Mouse (Mus musculus) cerebellum, adult 9-10 months (tissue): Measurements from ENCODE around the gene Kcne1.

Source experiments
- DNase-seq: peaks from one replicate; pipeline ENCODE4 v3.0.0; 2022

Gene Kcne1

DNA sequence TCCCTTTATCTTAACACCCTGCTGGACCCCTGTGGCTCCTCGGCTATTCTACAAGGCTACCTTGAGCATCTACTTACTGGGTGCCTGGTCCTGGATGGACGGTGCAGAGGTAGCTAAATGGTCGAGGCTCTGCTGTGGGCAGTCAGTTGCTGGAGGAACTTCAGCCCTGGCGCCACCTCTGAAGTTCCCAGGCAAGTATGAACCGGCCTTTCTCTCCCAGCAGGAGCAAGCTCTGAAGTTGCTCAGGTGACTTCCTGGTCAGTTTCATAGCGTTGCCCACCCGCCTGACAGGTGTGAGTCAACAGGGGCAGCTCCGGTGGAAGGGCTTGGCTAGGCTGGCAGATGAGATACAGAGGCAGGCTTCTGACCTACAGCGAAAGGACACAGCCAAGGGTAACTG lies at the start of gene Kcne1:
Gene Kcne1, minus strand, starts transcription at position 240 of the 400 bp plus-strand sequence.
- no peak for DNase-seq

GRCm38 (mm10) chr16:92407883-92408282 lies 48.6 kb upstream of the Kcne1 start:
- no peak for DNase-seq

GRCm38 (mm10) chr16:92404141-92404540 lies 44.9 kb upstream of the Kcne1 start:
- DNase-seq = no peak

DNA sequence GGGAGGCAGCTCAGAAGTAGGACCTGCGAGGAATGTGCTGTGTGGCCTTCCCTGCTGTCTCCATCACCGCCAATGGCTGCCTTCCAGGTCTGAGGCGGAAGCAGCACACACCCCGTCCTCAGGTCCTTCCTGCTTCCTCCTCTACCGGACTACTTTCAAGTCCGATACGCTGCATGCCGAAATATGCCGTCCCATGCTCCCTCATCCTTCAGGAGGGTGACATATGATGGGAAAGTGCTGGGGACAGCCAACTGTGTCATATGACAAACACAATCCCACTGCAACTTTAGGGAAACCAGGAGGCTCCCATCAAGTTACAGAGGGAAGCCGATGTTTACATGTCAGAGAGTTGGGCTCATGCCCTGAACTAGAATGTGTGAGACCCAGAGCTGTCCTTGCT lies 43.8 kb upstream of the Kcne1 start:
- no peak for DNase-seq

DNA sequence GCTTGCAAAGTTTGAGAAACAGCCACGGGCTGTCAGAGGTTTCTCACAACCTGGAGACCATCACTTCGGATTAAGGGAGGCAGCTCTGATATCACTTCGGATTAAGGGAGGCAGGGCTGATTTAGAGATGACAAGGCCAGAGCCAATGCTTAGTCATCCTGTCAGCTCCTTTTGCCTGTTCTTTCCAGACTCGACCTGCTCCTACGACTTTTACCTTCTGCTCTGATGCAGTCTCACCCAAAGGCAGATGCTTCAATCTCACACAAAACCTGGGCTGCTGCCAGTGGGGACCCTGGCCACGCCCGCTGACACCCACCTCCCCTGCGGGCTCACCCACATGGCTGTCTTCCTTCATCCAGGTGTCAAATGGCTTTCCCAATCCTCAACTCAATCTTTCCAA lies 42.9 kb upstream of the Kcne1 start:
- DNase-seq = no peak

GRCm38 (mm10) chr16:92401206-92401605 lies 41.9 kb upstream of the Kcne1 start:
- no peak for DNase-seq

GRCm38 (mm10) chr16:92399490-92400458 lies 40.5 kb upstream of the Kcne1 start:
- DNase-seq = peak; percentile 73

DNA sequence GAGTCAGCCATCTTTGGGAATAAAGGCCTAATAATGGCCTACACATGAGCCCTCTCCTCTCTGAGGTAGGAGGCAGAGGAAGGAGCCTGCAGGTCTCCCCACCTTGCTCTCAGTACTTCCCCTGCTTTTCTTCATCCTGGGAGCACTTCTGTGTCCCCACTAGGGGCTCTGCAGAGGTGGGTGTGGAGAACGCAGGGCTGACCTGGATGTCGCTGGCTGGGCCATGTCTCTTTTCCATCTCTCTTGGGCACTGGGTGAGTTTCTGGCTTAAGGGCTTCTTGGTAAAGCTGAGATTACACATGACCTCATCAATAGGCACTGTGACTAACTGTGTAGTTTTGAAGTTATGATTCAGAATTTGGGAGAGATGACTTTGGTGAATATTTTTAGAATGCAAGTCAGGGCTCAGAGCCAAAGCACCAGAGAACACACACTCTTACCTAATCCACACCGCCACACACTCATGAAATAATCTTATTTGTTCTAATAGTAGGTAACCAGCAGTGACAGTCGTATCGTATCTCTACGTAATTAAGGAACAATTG lies 39.4 kb upstream of the Kcne1 start:
- DNase-seq = no peak

GRCm38 (mm10) chr16:92397745-92398573 lies 38.7 kb upstream of the Kcne1 start:
- DNase-seq = no peak

DNA sequence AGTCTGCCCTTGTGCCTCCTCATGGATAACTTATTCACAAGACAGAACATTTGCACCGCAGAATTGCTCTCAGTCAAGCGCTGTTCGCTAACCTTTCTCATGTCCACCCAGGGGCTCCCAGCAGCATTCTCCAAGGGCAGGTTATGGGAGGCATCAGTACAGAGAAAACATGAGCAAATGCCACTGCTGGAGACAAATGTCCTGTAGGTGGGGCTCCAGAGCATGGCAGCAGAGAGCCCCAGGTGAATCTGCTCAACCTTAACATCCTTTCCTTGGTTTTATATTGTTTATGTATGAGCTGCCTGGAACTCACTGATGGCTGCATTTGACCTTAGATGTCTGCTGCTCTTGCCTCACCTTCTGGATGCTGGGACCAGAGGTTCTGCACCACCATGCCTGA lies 34.5 kb upstream of the Kcne1 start:
- no peak for DNase-seq

GRCm38 (mm10) chr16:92387692-92388091 lies 28.4 kb upstream of the Kcne1 start:
- DNase-seq = no peak

DNA sequence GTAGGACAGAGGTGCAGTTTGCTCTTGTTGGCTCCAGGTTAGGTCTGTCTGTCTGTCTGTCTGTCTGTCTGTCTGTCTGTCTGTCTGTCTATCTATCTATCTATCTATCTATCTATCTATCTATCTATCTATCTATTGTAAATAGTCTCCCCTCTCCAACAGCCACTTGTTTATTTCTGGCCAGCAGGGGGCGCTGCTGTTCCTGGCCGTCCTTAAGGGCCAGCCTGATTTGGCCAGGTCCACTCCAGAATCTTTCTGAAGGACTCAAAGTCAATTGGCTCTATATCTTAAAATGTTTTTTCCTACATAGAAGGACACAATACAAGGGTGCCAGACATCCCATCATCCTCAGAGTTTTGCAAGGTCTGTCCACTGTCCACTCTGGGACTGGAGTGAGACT lies 25.8 kb upstream of the Kcne1 start:
- DNase-seq = peak; percentile 59

GRCm38 (mm10) chr16:92383412-92383811 lies 24.1 kb upstream of the Kcne1 start:
- no peak for DNase-seq

GRCm38 (mm10) chr16:92382508-92382907 lies 23.2 kb upstream of the Kcne1 start:
- DNase-seq = no peak

GRCm38 (mm10) chr16:92381092-92381491 lies 21.8 kb upstream of the Kcne1 start:
- no peak for DNase-seq

- DNase-seq = no peak
These were observed 17.7 kb upstream of the Kcne1 start for GRCm38 (mm10) chr16:92376976-92377375.

- DNase-seq = peak; percentile 63
These were observed 12.4 kb upstream of the Kcne1 start for GRCm38 (mm10) chr16:92371623-92372022.

GRCm38 (mm10) chr16:92369260-92369659 lies 10.0 kb upstream of the Kcne1 start:
- DNase-seq = no peak

DNA sequence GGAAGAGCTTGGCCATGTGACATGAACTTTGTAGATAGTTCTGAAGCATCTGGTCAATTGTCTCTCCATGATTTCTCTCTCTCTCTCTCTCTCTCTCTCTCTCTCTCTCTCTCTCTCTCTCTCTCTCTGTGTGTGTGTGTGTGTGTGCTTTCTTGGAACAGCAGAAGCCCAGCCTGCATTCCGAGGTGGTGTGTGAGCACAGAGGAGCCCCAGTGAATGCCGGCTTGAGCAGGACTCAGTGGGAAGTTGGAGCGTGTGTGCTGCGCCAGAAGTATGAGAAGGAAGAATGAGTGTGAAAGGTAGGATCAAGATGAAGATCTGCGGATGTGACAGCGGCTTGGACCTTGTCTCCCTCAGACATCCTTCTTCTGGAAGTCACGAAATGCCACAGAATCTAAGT lies 6.2 kb upstream of the Kcne1 start:
- no peak for DNase-seq

- DNase-seq = no peak
These were observed 1.4 kb upstream of the Kcne1 start for GRCm38 (mm10) chr16:92360711-92361110.

- no peak for DNase-seq
These were observed 534 bp downstream of the Kcne1 start for GRCm38 (mm10) chr16:92358734-92359133.

GRCm38 (mm10) chr16:92357566-92357965 lies 1.7 kb downstream of the Kcne1 start:
- no peak for DNase-seq

- DNase-seq = no peak
These were observed 2.2 kb downstream of the Kcne1 start for GRCm38 (mm10) chr16:92357023-92357422.
